Mouse (Mus musculus) stomach, postnatal 0 days (tissue): ENCODE measurements around the gene Kank4.

Source experiments
- CTCF ChIP-seq: IDR thresholded peaks from 2 replicates; pipeline ENCODE4 v1.5.1; 2016; ENCODE audit warnings: antibody characterized with exemption, low read depth, mild to moderate bottlenecking, moderate library complexity
- EP300 ChIP-seq: optimal IDR thresholded peaks from 2 replicates; pipeline ENCODE3; 2016; ENCODE audit warnings: antibody characterized with exemption

DNA sequence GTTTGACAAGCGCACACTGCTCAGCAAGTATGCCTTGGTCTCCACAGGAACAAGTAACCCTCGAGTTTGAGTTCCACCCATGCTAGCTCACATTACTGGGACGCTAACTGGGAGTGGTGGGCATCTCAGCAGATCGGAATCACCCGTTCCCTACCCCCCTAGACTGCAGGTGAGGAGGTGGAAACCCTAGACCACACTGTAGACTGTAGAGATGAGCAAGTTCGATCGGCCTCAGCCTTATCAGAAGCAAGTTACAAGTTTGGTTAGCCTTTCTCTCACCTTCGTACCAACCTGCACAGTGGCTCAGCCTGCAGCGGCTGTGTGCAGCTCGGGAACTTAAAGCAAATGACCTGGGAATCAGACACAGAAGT lies 98.8 kb downstream of the Kank4 start:
- TF ChIP-seq CTCF (no peak), EP300 (no peak)
